Mouse (Mus musculus): ENCODE measurements around the gene Chmp4b.

Gene Chmp4b

GRCm38 (mm10) chr2:154716586-154716985 is 65.1 kb downstream of the Chmp4b start:
- DNase-seq (ENCODE audit: inconsistent age in 2 of 2, low spot score in 1 of 2): peak; percentile 56 to 84

- peak in 1 of 2 experiments; percentile 70 for DNase-seq (ENCODE audit: inconsistent age in 2 of 2, low spot score in 1 of 2)
These were observed 65.6 kb downstream of the Chmp4b start for GRCm38 (mm10) chr2:154717081-154717480.

GRCm38 (mm10) chr2:154718855-154719556 is 67.5 kb downstream of the Chmp4b start:
- DNase-seq (ENCODE audit: inconsistent age in 2 of 2, low spot score in 1 of 2): no peak

- no peak for DNase-seq (ENCODE audit: inconsistent age in 2 of 2, low spot score in 1 of 2)
These were observed 68.8 kb downstream of the Chmp4b start for GRCm38 (mm10) chr2:154720315-154720714.

GRCm38 (mm10) chr2:154723473-154723872 is 72.0 kb downstream of the Chmp4b start:
- DNase-seq (ENCODE audit: inconsistent age in 2 of 2, low spot score in 1 of 2): no peak

GRCm38 (mm10) chr2:154729737-154730136 is 78.2 kb downstream of the Chmp4b start:
- no peak for DNase-seq (ENCODE audit: inconsistent age in 2 of 2, low spot score in 1 of 2)

GRCm38 (mm10) chr2:154730841-154731240 is 79.3 kb downstream of the Chmp4b start:
- DNase-seq (ENCODE audit: inconsistent age in 2 of 2, low spot score in 1 of 2): peak in 1 of 2 experiments; percentile 57

- no peak for DNase-seq (ENCODE audit: inconsistent age in 2 of 2, low spot score in 1 of 2)
These were observed 80.4 kb downstream of the Chmp4b start for GRCm38 (mm10) chr2:154731916-154732315.

GRCm38 (mm10) chr2:154732503-154733141 is 81.1 kb downstream of the Chmp4b start:
- DNase-seq (ENCODE audit: inconsistent age in 2 of 2, low spot score in 1 of 2): peak; percentile 70 to 83

- no peak for DNase-seq (ENCODE audit: inconsistent age in 2 of 2, low spot score in 1 of 2)
These were observed 83.5 kb downstream of the Chmp4b start for GRCm38 (mm10) chr2:154734977-154735376.

- DNase-seq (ENCODE audit: inconsistent age in 2 of 2, low spot score in 1 of 2): peak in 1 of 2 experiments; percentile 73
These were observed 83.9 kb downstream of the Chmp4b start for GRCm38 (mm10) chr2:154735416-154735815.

GRCm38 (mm10) chr2:154735986-154736385 is 84.5 kb downstream of the Chmp4b start:
- peak; percentile 33 to 75 for DNase-seq (ENCODE audit: inconsistent age in 2 of 2, low spot score in 1 of 2)

GRCm38 (mm10) chr2:154738621-154739020 is 87.1 kb downstream of the Chmp4b start:
- no peak for DNase-seq (ENCODE audit: inconsistent age in 2 of 2, low spot score in 1 of 2)

GRCm38 (mm10) chr2:154742911-154743819 is 91.7 kb downstream of the Chmp4b start:
- peak; percentile 80 to 93 for DNase-seq (ENCODE audit: inconsistent age in 2 of 2, low spot score in 1 of 2)

- DNase-seq (ENCODE audit: inconsistent age in 2 of 2, low spot score in 1 of 2): peak in 1 of 2 experiments; percentile 56
These were observed 92.4 kb downstream of the Chmp4b start for GRCm38 (mm10) chr2:154743915-154744314.

Measured in adrenal gland, adult (tissue).